Mouse (Mus musculus) heart, embryonic 14.5 days (tissue): ENCODE data around the gene Ubxn2a. TPM values are rescaled to one million over a fixed set of nuclear protein-coding genes. Genes with fewer than 3 reads are reported as not detected.
A peak's percentile ranks its signal among the peaks of the same experiment; 100 is the strongest.

ENCODE experiments used
- ATAC-seq: fragments of 200-750 bp; cut with Nextera tagmentation; 2 replicates; pipeline ENCODE4 v1.8.0; 2017; ENCODE audit warnings: low read depth, moderate TSS enrichment; ENCODE audit not compliant: insufficient number of reproducible peaks, insufficient read depth, low FRiP score
- H3K27ac ChIP-seq, 2 experiments: fragments of 200-500 bp in 1 of 2; fragments of 300-500 bp in 1 of 2; sonication (generic) in 1 of 2; replicated peaks in 1 of 2; 2 replicates each; pipeline ENCODE4 v1.5.1; 2012 to 2014; ENCODE audit warnings: low read depth in 2 of 2, low read length in 2 of 2, control low read depth in 1 of 2, mild to moderate bottlenecking in 1 of 2, mixed read lengths in 1 of 2; ENCODE audit not compliant: control insufficient read depth in 1 of 2, insufficient read depth in 1 of 2
- H3K27me3 ChIP-seq: fragments of 300-500 bp; sonication (generic); 2 replicates; pipeline ENCODE4 v1.6.1; 2014; ENCODE audit warnings: mild to moderate bottlenecking, low read length, control low read depth; ENCODE audit not compliant: control insufficient read depth, insufficient read depth
- H3K36me3 ChIP-seq: fragments of 300-500 bp; sonication (generic); 2 replicates; pipeline ENCODE4 v1.6.1; 2014; ENCODE audit warnings: mild to moderate bottlenecking, control low read depth, low read length, mixed read lengths; ENCODE audit not compliant: control insufficient read depth, insufficient read depth
- H3K4me1 ChIP-seq, 2 experiments: fragments of 200-500 bp in 1 of 2; fragments of 300-500 bp in 1 of 2; sonication (generic) in 1 of 2; 2 replicates each; pipeline ENCODE4 v1.6.1; 2012 to 2014; ENCODE audit warnings: low read length in 2 of 2, control low read depth in 1 of 2, mixed read lengths in 1 of 2; ENCODE audit not compliant: control insufficient read depth in 2 of 2, insufficient read depth in 2 of 2
- H3K4me2 ChIP-seq: fragments of 300-500 bp; sonication (generic); 2 replicates; pipeline ENCODE4 v1.6.1; 2014; ENCODE audit warnings: mild to moderate bottlenecking, low read length
- H3K4me3 ChIP-seq, 2 experiments: fragments of 200-500 bp in 1 of 2; fragments of 300-500 bp in 1 of 2; sonication (generic) in 1 of 2; 2 replicates each; pipeline ENCODE4 v1.5.1; 2012 to 2014; ENCODE audit warnings: low read length in 2 of 2, mild to moderate bottlenecking in 2 of 2, control low read depth in 1 of 2, low read depth in 1 of 2, moderate library complexity in 1 of 2; ENCODE audit not compliant: control insufficient read depth in 1 of 2, insufficient read depth in 1 of 2
- H3K9ac ChIP-seq: fragments of 300-500 bp; sonication (generic); 2 replicates; pipeline ENCODE4 v1.6.1; 2014; ENCODE audit warnings: mild to moderate bottlenecking, low read length
- H3K9me3 ChIP-seq: fragments of 300-500 bp; sonication (generic); 2 replicates; pipeline ENCODE4 v1.6.1; 2016; ENCODE audit warnings: low read length, control low read depth; ENCODE audit not compliant: control insufficient read depth
- WGBS: fragments of 180-500 bp; shearing (Covaris S2); extraction: QIAGEN DNeasy Blood & Tissue Kit; methylation state at CpG from one replicate; pipeline ENCODE4 v1.1.7; 2014; 5-methylcytosine and 5-hydroxymethylcytosine counted together
- polyA plus RNA-seq: library from polyadenylated mRNA; unstranded; fragments of >200 nt; fragmentation: Nextera tagmentation; extraction: Ambion mirVana; gene quantifications from 2 replicates; pipeline ENCODE4 v1.2.1, GENCODE M21; 2014

Ubxn2a gene
- polyA plus RNA-seq, 1 experiment from 2014 or later, result 31.1 TPM

- H3K4me2 ChIP-seq, result no peak overlapping the region
- H3K4me3 ChIP-seq, result no peak overlapping the region
- H3K36me3 ChIP-seq, result 0 out of 2 replicates have a peak, but pooled peaks cover 3% of the 10 kb centered on the region
- H3K9ac ChIP-seq, result no peak overlapping the region
- H3K4me1 ChIP-seq, result peaks cover 16 to 36% of the 10 kb centered on the region in 2 experiments
- H3K27ac ChIP-seq, result no peak overlapping the region
- H3K27me3 ChIP-seq, result no peaks in the 10 kb centered on the region
- no peaks in the 10 kb centered on the region for H3K9me3 ChIP-seq
- WGBS, result 93% methylated on average over 5 of the region's 5 CpGs
- ATAC-seq, result no peak
Measured at GRCm38 (mm10) chr12:4871260-4871659, 36.2 kb downstream of the Ubxn2a start.

DNA sequence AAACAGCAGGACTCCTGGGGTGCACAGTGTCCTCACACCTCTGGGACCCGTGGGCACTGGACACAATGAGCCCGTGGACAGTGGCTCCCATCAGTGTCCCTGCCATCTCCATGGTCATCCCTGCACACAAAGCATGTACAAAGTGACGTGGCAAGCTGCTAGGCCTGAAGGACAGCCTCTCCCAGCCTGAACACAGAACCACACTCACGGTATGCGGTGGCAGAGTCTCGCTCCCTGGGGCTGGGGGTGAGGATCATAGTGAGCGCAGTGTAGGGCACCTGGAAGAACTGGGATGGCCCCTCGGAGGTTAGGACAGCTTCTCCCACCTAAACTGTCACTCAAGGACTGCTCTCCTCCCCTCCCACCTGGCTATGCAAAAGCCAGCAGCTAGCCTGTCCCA is 38.6 kb downstream of the Ubxn2a start:
- Histone ChIP-seq H3K36me3 (no peaks in the 10 kb centered on the region), H3K27me3 (no peaks in the 10 kb centered on the region), H3K9ac (no peak overlapping the region), H3K4me1 (peaks cover 16 to 32% of the 10 kb centered on the region in 2 experiments), H3K9me3 (no peaks in the 10 kb centered on the region), H3K27ac (no peak overlapping the region), H3K4me2 (no peak overlapping the region), H3K4me3 (no peak overlapping the region)
- 81% methylated on average over 8 of the region's 8 CpGs for WGBS
- ATAC-seq, result no peak

GRCm38 (mm10) chr12:4864338-4864690 is 43.2 kb downstream of the Ubxn2a start:
- Histone ChIP-seq H3K36me3 (0 out of 2 replicates have a peak, but pooled peaks cover 2% of the 10 kb centered on the region), H3K4me2 (peak overlapping the region; percentile 45), H3K9ac (peak overlapping the region; percentile 42; the same call in 1 of the 2 replicates), H3K9me3 (no peaks in the 10 kb centered on the region), H3K27me3 (no peaks in the 10 kb centered on the region), H3K27ac (peak overlapping the region; percentile 82 to 89), H3K4me1 (peaks cover 20 to 32% of the 10 kb centered on the region in 2 experiments), H3K4me3 (no peak overlapping the region)
- 19% methylated on average over 4 of the region's 4 CpGs for whole genome bisulfite sequencing
- no peak for ATAC-seq

DNA sequence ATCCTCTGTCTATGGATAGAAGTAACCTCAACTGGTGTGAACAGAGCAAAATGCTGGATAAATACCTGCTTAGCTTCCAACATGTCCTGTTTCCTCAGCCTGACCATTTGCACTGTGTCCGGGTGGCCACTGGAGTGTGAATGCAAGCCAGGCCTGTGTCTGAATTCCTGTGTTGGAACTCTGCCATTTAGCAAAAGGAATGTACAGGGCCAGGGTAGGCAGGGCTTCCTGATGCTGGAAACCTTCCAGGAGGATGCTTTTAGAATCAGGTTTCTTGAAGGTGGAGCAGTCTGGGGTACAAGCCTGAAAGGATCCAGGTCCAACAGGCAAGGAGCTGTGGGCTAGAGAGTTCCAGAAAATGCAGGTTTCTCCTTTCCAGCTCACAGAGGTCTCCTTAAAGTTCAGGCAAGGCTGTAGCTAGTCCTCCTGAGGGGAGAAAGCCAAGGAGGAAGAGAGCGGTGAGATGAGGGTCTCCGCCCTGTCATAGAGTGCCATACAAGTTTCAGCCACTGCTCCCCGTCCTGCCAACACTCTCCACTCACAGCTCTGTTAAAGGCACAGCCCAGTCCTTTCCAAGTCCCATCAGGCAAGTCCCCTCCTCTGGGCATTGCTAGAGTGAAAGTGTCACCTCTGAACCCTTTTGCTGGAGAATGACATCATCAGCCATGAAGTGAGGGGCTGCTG is 43.7 kb downstream of the Ubxn2a start:
- WGBS, result 26% methylated on average over 4 of the region's 4 CpGs
- peak overlapping the region; percentile 54 for H3K9ac ChIP-seq

DNA sequence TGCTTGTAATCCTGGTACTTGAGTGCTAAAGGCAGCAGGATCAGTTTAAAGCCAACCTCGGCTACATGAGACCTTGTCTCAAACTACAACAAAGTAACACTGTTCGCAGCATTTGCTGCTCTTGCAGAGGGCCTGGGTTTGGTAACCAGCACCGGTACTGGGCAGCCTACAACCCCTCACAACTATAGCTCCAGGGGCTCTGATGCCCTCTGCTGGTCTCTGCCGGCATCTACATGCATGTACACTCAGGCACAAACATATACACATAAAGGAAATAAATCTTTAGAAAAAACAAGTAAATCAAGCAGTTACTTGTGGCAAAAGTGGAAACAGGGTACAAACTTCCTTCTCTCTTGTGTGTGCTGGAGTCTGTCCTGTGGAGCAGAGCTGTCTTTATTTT is 44.8 kb downstream of the Ubxn2a start:
- Histone ChIP-seq H3K4me1 (peaks cover 21 to 32% of the 10 kb centered on the region in 2 experiments), H3K4me3 (no peak overlapping the region), H3K9me3 (no peaks in the 10 kb centered on the region), H3K27ac (peak overlapping the region in 1 of 2 experiments; percentile 89; a peak in 2 of 4 replicates), H3K36me3 (peaks cover 7% of the 10 kb centered on the region; the same call in 1 of the 2 replicates), H3K9ac (no peak overlapping the region), H3K27me3 (no peaks in the 10 kb centered on the region), H3K4me2 (no peak overlapping the region)
- WGBS, result 89% methylated on average over 4 of the region's 4 CpGs
- ATAC-seq, result no peak

More for the DNA sequence above, 43.7 kb downstream of the Ubxn2a start:
- peak overlapping the region; percentile 45 for H3K4me2 ChIP-seq
- no peaks in the 10 kb centered on the region for H3K9me3 ChIP-seq
- ATAC-seq, result peak; percentile 61; the same call in 1 of the 2 replicates
- peak overlapping the region; percentile 82 to 89 for H3K27ac ChIP-seq
- H3K27me3 ChIP-seq, result no peaks in the 10 kb centered on the region
- H3K36me3 ChIP-seq, result 0 out of 2 replicates have a peak, but pooled peaks cover 2% of the 10 kb centered on the region
- H3K4me3 ChIP-seq, result no peak overlapping the region
- peaks cover 21 to 32% of the 10 kb centered on the region in 2 experiments for H3K4me1 ChIP-seq

DNA sequence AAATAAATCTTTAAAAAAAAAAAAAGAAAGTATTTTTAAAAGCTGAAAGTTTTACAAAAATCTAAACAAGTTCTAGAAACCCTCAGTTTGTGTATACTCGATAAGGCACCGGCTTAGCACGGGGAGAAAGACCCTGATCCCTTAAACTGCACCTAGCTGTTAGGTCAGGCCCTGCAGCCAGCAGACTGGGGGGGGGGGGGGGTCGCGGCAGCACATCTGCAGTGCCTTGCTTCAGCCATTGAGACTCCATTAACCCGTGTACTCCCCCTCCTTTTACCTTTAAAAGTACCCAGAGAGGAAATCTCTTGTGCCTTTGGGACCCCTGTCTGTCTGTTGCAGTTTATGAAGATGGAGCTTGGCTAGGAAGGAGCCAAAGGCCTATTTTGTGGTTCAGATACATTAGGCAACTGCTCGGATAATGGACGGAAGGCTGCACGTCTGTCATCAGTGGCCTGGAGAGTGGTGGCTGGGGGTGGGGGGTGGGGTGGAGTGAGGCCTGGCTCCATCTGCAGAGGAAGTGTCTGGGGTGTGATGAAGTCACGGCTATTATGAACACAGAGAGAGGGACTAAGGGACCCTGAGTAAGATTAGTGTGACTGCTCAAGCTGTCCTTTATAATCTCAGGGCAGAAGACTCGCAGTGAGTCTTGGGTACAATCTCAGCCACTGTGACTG is 48.1 kb downstream of the Ubxn2a start:
- WGBS, result 25% methylated on average over 11 of the region's 11 CpGs
- no peak overlapping the region for H3K4me2 ChIP-seq
- H3K27me3 ChIP-seq, result no peaks in the 10 kb centered on the region
- no peak overlapping the region for H3K4me3 ChIP-seq
- peaks cover 19 to 28% of the 10 kb centered on the region in 2 experiments for H3K4me1 ChIP-seq
- H3K9ac ChIP-seq, result no peak overlapping the region
- peak overlapping the region; percentile 2 to 67; a peak in 3 of 4 replicates for H3K27ac ChIP-seq
- peak; percentile 44; the same call in 1 of the 2 replicates for ATAC-seq
- H3K9me3 ChIP-seq, result no peaks in the 10 kb centered on the region
- peaks cover 28% of the 10 kb centered on the region for H3K36me3 ChIP-seq

DNA sequence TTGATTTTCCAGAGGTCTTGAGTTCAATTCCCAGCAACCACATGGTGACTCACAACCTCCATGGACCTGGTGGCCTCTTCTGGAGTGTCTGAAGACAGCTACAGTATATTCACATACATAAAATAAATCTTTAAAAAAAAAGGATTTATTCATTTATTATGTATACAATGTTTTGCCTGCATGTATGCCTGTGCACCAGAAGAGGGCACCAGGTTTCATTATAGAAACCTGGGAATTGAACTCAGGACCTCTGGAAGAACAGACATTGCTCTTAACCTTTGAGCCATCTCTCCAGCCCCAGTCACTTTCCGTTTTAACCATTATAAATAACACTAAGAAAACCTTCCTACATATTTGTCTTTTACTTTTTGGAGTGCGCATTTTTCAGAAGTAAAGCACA is 50.7 kb downstream of the Ubxn2a start:
- ATAC-seq, result no peak
- WGBS, result 95% methylated on average over 2 of the region's 2 CpGs

More for the DNA sequence above, 50.7 kb downstream of the Ubxn2a start:
- H3K4me1 ChIP-seq, result peaks cover 6 to 11% of the 10 kb centered on the region in 2 experiments; a peak in 3 of 4 replicates
- no peak overlapping the region for H3K4me3 ChIP-seq
- H3K27me3 ChIP-seq, result no peaks in the 10 kb centered on the region
- H3K36me3 ChIP-seq, result peaks cover 32% of the 10 kb centered on the region
- no peak overlapping the region for H3K9ac ChIP-seq
- no peaks in the 10 kb centered on the region for H3K9me3 ChIP-seq
- H3K27ac ChIP-seq, result no peak overlapping the region
- no peak overlapping the region for H3K4me2 ChIP-seq
